Mouse (Mus musculus): ENCODE measurements around the gene Gm28047.

- TF ChIP-seq POLR2A (IDR thresholded peaks at IDR 0.05; ENCODE audit: low read depth, low read length): no peak
- no peak for TF ChIP-seq CTCF (IDR thresholded peaks at IDR 0.05; ENCODE audit: extremely low read depth, insufficient read depth, insufficient read length, insufficient replicate concordance)
These were observed 103.4 kb downstream of the Gm28047 start for GRCm38 (mm10) chr15:102521480-102521879.
